Mouse (Mus musculus) brain, embryonic 14.5 days (tissue): ENCODE measurements around the gene Pcp2. TPM values are rescaled to one million over a fixed set of nuclear protein-coding genes. Genes with fewer than 3 reads are reported as not detected.
"Not testable (repeated sequence)": the region's sequence is repeated elsewhere in the genome, so short reads cannot be mapped to it uniquely, and the experiment has no call there.

Experiments
- DNase-seq: peaks from one replicate; pipeline ENCODE4 v3.0.0-alpha.2; 2011; ENCODE audit warnings: low read depth
- CTCF ChIP-seq: fragments of 200-500 bp; IDR thresholded peaks from 2 replicates; pipeline ENCODE4 v1.5.1; 2012; ENCODE audit warnings: inconsistent platforms, mild to moderate bottlenecking, moderate library complexity, borderline replicate concordance; ENCODE audit not compliant: insufficient read depth, insufficient read length; ENCODE audit errors: extremely low read depth
- POLR2A ChIP-seq: fragments of 200-500 bp; IDR thresholded peaks from 2 replicates; pipeline ENCODE4 v1.6.1; 2012; ENCODE audit warnings: mild to moderate bottlenecking, inconsistent platforms, borderline replicate concordance; ENCODE audit not compliant: poor library complexity, insufficient read depth, insufficient read length, severe bottlenecking; ENCODE audit errors: extremely low read depth
- polyA plus RNA-seq: library from polyadenylated mRNA; depleted of rRNA; stranded (reverse); fragments of >200 nt; gene quantifications from 2 replicates; pipeline ENCODE4 v1.2.3, GENCODE M21; 2012; rRNA removed

Pcp2 gene
- polyA plus RNA-seq, 1 experiment, result 2.5 TPM

DNA sequence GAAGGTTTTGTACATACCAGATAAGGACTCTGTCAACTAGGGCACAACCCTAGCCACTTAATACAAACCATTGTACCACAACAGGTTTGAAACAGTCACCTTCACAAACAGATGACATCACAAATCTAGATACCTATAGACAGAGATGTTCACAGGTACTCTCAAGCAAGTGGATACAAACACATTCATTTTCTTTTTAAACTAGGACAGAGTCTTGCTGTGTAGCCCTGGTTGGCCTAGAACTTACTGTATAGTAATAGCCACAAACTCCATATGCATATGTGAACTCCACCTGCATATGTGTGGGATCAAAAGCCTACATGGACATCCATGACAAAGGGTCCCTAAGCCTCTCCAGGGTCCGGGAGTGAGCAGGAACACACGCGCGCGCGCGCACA is 38.4 kb downstream of the Pcp2 start, which contains the start of gene Camsap3:
Camsap3 (plus strand) TSS at position 301 of the 398 bp plus-strand sequence.
- no peak for TF ChIP-seq CTCF
- TF ChIP-seq POLR2A, result no peak
- DNase-seq, result no peak

DNA sequence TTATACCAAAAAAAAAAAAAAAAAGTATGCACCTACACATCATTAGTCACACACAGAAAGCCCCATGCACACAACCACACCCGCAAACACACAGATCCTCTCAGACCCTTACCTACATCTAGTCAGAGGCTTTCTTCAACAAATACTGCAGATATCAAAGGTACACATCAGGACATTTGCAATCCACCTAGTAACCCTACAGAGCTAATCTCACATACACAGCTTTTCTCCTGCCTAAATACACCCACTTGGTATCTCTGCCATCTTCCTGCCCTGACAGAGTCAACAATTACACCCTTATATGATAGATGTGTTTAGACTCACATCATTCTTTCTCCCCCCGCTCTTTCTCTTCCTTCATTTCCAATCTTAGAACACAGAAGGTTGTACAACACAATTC is 38.9 kb downstream of the Pcp2 start:
- DNase-seq, result no peak
- TF ChIP-seq CTCF (no peak), POLR2A (no peak)

DNA sequence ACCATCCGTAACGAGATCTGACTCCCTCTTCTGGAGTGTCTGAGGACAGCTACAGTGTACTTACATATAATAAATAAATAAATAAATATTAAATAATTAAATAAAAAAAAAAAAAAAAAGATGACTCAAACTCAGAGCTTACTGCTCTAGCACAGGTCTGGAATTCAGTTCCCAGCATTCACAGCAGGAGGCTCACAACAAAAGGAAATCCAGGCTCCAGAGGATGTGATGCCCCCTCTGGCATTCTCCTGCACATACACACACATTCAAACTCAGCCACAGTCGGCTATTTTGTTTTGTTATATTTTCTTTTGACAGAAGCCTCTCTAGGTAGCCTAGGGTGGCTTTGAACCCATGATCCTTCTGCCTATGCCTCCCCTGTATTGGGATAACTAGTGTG is 43.4 kb downstream of the Pcp2 start:
- not testable (repeated sequence) for DNase-seq

DNA sequence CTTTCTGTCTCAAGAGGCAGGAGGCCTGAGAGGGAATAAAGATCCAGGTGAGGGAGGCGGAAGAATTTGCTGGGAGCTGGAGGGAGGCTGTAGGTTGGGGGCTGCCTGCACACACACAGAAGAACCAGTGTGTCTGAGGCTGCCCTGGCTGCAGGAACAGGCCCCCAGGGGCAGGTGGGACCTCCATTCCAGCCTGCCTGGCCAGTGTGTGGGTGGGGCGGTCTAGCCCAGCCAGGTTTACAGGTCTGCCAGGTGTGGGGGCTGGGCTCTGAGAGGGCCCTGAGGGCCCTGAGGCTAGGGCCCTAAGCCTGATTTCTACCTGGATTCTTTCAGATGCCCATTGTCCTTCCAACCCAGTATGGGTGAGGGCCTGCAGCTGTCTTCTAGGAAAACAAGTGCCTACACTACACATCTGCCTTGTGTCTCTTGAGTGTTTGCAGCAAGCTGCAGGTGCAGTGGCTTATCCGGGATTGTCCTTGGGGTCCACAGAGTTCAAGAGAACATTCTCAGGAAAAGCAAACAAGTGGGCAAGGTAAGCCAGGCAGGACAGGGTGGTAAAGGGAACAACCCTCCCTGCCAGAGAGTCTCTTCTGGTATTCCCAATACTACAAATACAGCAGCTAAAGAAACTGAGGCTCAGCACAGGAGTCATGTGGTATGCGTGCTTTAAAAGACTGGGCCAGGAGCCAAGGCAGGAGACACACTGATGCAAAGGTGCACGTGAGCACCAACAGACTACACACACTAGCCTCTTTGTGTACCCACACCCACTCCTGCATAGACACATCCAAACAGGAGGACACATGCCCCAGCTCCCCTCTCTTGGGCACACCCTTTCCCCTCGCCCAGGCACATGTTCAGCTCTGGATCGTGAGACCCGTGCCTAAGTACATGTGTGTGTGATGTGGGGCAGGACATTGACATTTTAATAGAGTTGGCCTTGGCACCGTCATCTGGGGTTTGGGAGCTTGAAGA is 45.7 kb downstream of the Pcp2 start:
- DNase-seq, result no peak
- TF ChIP-seq POLR2A, result no peak
- TF ChIP-seq CTCF, result no peak

DNA sequence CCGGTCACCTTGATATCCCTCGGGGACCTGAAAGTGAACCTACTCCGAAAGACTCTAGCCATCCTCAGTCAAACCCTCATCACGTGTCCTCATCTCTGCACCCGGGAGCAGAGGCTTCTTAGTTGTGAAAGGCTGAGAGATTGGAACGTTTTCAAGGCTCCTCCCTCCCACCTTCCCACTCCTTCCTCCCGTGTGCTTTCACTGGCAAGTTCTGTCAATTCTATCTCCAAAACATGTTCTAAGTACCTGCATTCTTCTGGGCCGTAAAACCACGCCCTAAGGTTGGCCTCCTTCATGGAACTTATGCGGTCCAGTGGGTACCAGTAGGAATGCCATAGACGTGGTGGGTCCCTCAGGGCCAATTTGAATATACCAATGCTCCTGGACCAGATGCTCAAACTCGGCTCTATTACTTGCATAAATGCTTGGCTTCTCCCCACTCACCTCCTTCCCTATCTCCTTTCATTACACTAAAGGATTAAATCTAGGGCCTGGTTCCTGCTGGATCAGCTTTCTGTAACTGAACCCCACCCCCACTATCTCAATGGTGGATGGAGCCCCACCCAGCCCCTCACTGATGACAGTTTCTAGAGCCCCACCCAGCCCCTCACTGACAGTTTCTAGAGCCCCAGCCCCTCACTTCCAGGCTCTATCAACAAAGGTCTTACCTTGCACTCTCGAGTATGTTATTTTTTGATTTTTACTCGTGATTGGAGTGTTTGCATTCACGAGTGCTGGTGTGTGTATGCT is 49.0 kb downstream of the Pcp2 start:
- TF ChIP-seq POLR2A (no peak), CTCF (no peak)
- DNase-seq, result no peak

DNA sequence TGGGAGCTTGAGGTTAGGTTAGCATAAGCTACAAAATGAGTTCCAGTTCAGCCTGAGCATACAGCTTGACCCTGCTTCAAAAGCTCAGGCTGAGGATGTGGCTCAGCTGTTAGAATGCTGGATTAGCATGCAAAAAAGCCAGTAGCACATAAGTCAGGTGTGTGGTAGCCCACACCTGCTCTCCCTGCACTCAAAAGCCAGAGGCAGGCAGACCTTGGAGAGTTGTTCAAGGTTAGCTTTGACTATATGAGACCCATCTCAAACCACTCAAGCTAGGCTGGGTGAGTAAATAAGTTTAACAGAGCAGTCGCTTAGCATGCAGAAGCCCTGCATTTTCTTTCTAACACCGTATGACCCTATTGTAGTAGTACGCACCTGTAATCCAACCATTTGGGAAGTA is 50.8 kb downstream of the Pcp2 start:
- TF ChIP-seq CTCF (no peak), POLR2A (no peak)
- DNase-seq, result no peak

Other genes starting within 250 kb of the Pcp2 start
- gene Arhgef18, start 232.5 kb downstream of the Pcp2 start, polyA plus RNA-seq, result 32.1 and 37.0 TPM in 2 replicates
- gene Pex11g, start 157.9 kb downstream of the Pcp2 start, polyA plus RNA-seq, result 4.3 and 4.9 TPM in 2 replicates
- gene Tex45, start 154.7 kb downstream of the Pcp2 start, polyA plus RNA-seq, result 0.37 and 0.49 TPM in 2 replicates
- 154 and 176 TPM in 2 replicates for gene Zfp358, start 132.4 kb downstream of the Pcp2 start, polyA plus RNA-seq
- 230 and 313 TPM in 2 replicates for gene Mcoln1, start 125.1 kb downstream of the Pcp2 start, polyA plus RNA-seq
- gene Pnpla6, start 110.2 kb downstream of the Pcp2 start, polyA plus RNA-seq, result 46.2 and 54.9 TPM in 2 replicates
- 0.72 and 1.1 TPM in 2 replicates for gene C330021F23Rik, start 57.6 kb downstream of the Pcp2 start, polyA plus RNA-seq
- gene Camsap3, start 38.3 kb downstream of the Pcp2 start, polyA plus RNA-seq, result 58.4 and 86.3 TPM in 2 replicates
- 69.0 and 93.1 TPM in 2 replicates for gene Xab2, start 4.2 kb downstream of the Pcp2 start, polyA plus RNA-seq
- gene Pet100, start 4.0 kb downstream of the Pcp2 start, polyA plus RNA-seq, result 36.1 and 41.5 TPM in 2 replicates
- 117 and 254 TPM in 2 replicates for gene Stxbp2, start 5.4 kb upstream of the Pcp2 start, polyA plus RNA-seq
- 0.34 and 0.52 TPM in 2 replicates for gene Retn, start 30.2 kb upstream of the Pcp2 start, polyA plus RNA-seq
- gene Mcemp1, start 40.2 kb upstream of the Pcp2 start, polyA plus RNA-seq, result 0.11 and 0.29 TPM in 2 replicates
- 6.8 and 11.7 TPM in 2 replicates for gene Fcor, start 46.8 kb upstream of the Pcp2 start, polyA plus RNA-seq
- 57.5 and 60.9 TPM in 2 replicates for gene Trappc5, start 50.8 kb upstream of the Pcp2 start, polyA plus RNA-seq
- gene Fcer2a, start 68.6 kb upstream of the Pcp2 start, polyA plus RNA-seq, result not detected in 2 replicates
- gene Clec4g, start 95.1 kb upstream of the Pcp2 start, polyA plus RNA-seq, result not detected in 2 replicates
- 0.12 TPM in 1 of 2 replicates, not detected in the other for gene Cd209a, start 123.4 kb upstream of the Pcp2 start, polyA plus RNA-seq
- gene Cd209e, start 228.8 kb upstream of the Pcp2 start, polyA plus RNA-seq, result not detected in 2 replicates